Mouse (Mus musculus): ENCODE results near the gene Rspo3. TPM values are rescaled to one million over a fixed set of nuclear protein-coding genes. Genes with fewer than 3 reads are reported as not detected.
A peak's percentile ranks its signal among the peaks of the same experiment; 100 is the strongest.

The Rspo3 gene
- total RNA-seq, 4 experiments from 2014 or later = 12.3 to 15.6 (median 13.8) TPM

DNA sequence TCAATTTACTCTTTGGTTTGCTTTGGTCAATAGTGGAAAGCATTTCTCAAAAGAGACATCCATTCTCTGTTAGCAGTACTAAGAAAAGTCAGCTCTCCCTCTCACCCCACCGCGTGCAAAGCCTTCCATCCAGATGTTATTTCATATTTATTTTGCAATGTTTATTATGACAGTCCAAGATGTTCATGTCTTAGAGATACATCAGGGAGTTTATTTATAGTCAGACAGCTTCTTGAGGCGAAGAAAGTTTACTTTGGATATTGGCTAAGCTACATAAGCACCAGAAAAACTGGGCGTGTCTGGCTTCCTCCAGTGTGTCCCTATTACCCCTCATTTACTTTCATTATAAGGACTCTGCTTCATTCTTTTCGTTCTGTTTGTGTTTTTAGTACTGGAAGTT lies 94.4 kb downstream of the Rspo3 start:
- no peak for DNase-seq (ENCODE audit: low spot score in 2 of 2)

- DNase-seq (ENCODE audit: low spot score in 2 of 2) = peak; percentile 17 to 30
These were observed 102.7 kb downstream of the Rspo3 start for GRCm38 (mm10) chr10:29432935-29433453.

DNA sequence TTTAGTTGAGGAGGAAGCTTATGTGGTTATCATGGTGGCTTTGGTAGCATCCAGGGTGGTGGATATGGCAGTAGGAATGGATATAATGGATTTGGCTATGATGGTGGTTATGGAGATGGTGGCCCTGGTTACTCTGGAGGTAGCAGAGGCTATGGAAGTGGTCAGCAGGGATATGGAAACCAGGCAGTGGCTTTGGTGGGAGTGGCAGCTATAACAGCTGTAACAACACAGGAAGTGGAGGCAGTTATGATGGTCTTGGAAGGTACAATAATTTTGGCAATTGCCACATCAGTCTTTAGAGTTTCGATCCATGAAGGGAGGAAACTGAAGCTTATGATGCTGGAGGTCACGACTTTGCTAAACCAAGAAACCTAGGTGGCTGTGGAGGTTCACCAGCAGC lies 109.0 kb downstream of the Rspo3 start:
- DNase-seq (ENCODE audit: low spot score in 2 of 2) = no peak

DNA sequence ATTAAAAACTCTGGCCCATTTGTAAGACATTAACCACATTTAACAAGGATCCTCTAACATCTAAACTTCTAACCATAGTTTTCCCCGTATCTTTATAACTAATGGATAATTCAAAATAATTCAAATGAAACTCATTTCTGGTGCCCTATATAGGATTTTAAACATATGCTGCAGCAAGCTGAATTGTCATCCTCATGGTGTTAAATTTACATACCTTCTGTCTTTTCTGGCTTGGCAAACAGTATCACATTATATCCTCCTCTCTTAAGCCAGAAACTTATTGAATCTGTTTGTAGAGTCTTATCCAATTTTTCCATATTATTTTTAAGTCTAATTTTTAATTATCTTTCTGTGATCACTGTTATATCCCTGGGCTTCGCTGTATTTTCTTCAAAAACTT lies 111.1 kb downstream of the Rspo3 start:
- no peak for DNase-seq (ENCODE audit: low spot score in 2 of 2)

GRCm38 (mm10) chr10:29414361-29414760 lies 121.3 kb downstream of the Rspo3 start:
- no peak for DNase-seq (ENCODE audit: low spot score in 2 of 2)

DNA sequence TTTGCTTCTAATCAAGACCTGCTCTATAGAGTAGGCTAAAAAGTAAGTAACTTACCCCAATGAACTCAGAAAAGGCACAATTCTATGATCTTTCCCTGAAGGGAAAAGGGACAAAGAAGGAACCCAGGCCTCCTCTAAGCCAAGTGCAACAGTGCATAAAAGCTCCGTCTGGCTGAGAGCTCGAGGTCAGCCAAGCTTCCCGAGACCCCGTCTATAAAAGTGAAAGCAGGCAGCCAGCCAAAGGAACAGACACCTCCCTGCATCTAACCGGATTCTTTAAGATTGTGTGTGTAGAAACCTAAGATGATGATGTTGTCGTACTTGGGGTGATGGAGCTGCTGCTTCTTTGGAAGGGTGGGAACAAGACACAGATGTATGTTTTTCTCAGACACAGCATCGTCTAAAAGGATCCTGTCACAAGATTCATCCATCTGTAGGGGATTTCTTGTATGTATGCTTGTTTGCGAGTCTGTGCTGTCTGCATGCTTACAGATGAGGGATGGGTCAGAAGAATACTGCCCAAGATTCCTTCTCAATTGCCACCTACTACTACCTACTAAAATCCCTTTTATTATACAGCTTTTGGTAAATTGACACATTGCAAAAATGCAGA lies 132.9 kb downstream of the Rspo3 start:
- DNase-seq (ENCODE audit: low spot score in 2 of 2) = no peak

Other genes with a start within 250 kb of the Rspo3 start
- gene Echdc1, start 222.7 kb downstream of the Rspo3 start, total RNA-seq (2022) = 10 to 100 TPM; 29.0 to 42.3 (median 33.7) TPM
- gene Rnf146, start 173.4 kb downstream of the Rspo3 start, total RNA-seq (2022) = 100 to 1,000 TPM in 2 of 4 experiments, 10 to 100 TPM in 2; 90.8 to 103 (median 97.6) TPM

Data from layer of hippocampus, adult 8-10 months (tissue).